Mouse (Mus musculus) embryonic fibroblast, embryonic 13.5 days (primary cell): ENCODE data around the gene Ndufab1.

Experiments
- CTCF ChIP-seq: IDR thresholded peaks from 2 replicates; pipeline ENCODE4 v1.5.1; 2011; ENCODE audit warnings: mild to moderate bottlenecking, control low read depth, low read length, moderate library complexity, borderline replicate concordance; ENCODE audit not compliant: insufficient read depth
- POLR2A ChIP-seq: IDR thresholded peaks from 2 replicates; pipeline ENCODE4 v1.6.1; 2011; ENCODE audit warnings: low read depth, mild to moderate bottlenecking, control low read depth, low read length, moderate library complexity

GRCm38 (mm10) chr7:122133338-122133625, 31.6 kb upstream of the Ndufab1 start:
- TF ChIP-seq POLR2A = no peak
- TF ChIP-seq CTCF = no peak
